Mouse (Mus musculus): ENCODE results near the gene Smtnl1. TPM values are rescaled to one million over a fixed set of nuclear protein-coding genes. Genes with fewer than 3 reads are reported as not detected.

Smtnl1 gene
- polyA plus RNA-seq (2012; rRNA removed): 0.09 and 0.38 TPM in 2 replicates
- polyA plus RNA-seq (2014; fragmentation: Nextera tagmentation; extraction: Ambion mirVana): 0.23 and 0.25 TPM in 2 replicates

- Histone ChIP-seq H3K36me3 (replicated peaks; ENCODE audit: control insufficient read depth, insufficient read depth, low read depth) (no peaks in the 10 kb centered on the region), H3K4me3 (ENCODE audit: insufficient read depth in 1 of 2, low read depth in 2 of 2, low read length in 2 of 2) (no peak within 1 kb of the TSS), H3K9ac (replicated peaks) (no peak within 1 kb of the TSS), H3K4me1 (replicated peaks; ENCODE audit: control insufficient read depth in 2 of 2, insufficient read depth in 2 of 2, low read length in 1 of 2) (peaks cover 4 to 18% of the 10 kb centered on the region in 2 experiments), H3K27ac (no peak within 1 kb of the TSS), H3K4me2 (ENCODE audit: low read depth) (no peak within 1 kb of the TSS), H3K9me3 (ENCODE audit: control insufficient read depth, low read length) (no peaks in the 10 kb centered on the region), H3K27me3 (ENCODE audit: control insufficient read depth, insufficient read depth, low read length) (peaks cover 55% of the 10 kb centered on the region)
- 35% methylated on average over 13 of the region's 13 CpGs for WGBS (ENCODE audit: insufficient replicate concordance)
- no peak for DNase-seq (ENCODE audit: low read depth in 3 of 3, low spot score in 3 of 3)
- TF ChIP-seq EP300 (IDR thresholded peaks at IDR 0.05; ENCODE audit: low read depth): no peak
- no peak for TF ChIP-seq CTCF (IDR thresholded peaks at IDR 0.05; ENCODE audit: low read depth)
- ATAC-seq (ENCODE audit: insufficient read depth): no peak
Observed at GRCm38 (mm10) chr2:84822552-84822951, at the start of gene Smtnl1. Gene Smtnl1, minus strand, starts transcription at chr2:84822652.

DNA sequence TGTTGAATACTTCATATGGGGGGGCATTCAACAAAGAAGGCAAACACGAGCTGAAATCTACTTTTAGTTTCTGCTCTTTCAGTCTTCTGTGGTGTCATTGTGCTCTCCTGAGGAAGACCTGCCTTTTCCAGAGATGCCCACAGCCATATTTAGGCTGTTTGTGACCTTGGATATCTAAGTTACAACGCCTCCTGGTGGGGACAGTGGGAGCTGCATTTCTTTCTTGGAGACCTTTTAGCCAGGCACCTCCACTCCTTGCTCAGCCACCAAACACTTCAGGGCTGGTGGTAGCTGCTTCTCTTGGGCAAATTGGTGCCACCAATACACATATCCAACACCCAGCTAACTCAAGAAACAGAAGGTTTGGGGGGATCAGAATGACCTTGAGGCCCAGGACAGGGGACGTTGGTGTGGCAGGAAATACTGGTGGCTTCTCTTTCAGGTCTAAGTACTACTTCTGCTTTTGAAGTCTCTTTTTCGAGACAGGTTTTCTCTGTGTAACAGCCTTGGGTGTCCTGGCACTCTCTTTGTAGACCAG is 48.2 kb upstream of the Smtnl1 start:
- H3K36me3 ChIP-seq (replicated peaks; ENCODE audit: control insufficient read depth, insufficient read depth, low read depth): no peaks in the 10 kb centered on the region
- WGBS (ENCODE audit: insufficient replicate concordance): 24% methylated on average over 4 of the region's 4 CpGs
- H3K9me3 ChIP-seq (ENCODE audit: control insufficient read depth, low read length): no peaks in the 10 kb centered on the region
- TF ChIP-seq CTCF (IDR thresholded peaks at IDR 0.05; ENCODE audit: low read depth) (peak; percentile 78), EP300 (IDR thresholded peaks at IDR 0.05; ENCODE audit: low read depth) (no peak)
- no peak overlapping the region for H3K4me3 ChIP-seq (ENCODE audit: insufficient read depth in 1 of 2, low read depth in 2 of 2, low read length in 2 of 2)
- no peak overlapping the region for H3K9ac ChIP-seq (replicated peaks)
- H3K4me2 ChIP-seq (ENCODE audit: low read depth): no peak overlapping the region
- no peak for ATAC-seq (ENCODE audit: insufficient read depth)
- peak; percentile 30 to 52 (median 47) for DNase-seq (ENCODE audit: low read depth in 3 of 3, low spot score in 3 of 3)
- no peak overlapping the region for H3K27ac ChIP-seq
- peaks cover 84% of the 10 kb centered on the region for H3K27me3 ChIP-seq (ENCODE audit: control insufficient read depth, insufficient read depth, low read length)
- H3K4me1 ChIP-seq (replicated peaks; ENCODE audit: control insufficient read depth in 2 of 2, insufficient read depth in 2 of 2, low read length in 1 of 2): peaks cover 0 to 4% of the 10 kb centered on the region in 2 experiments; a peak in 2 of 4 replicates

GRCm38 (mm10) chr2:84868977-84869376 is 46.5 kb upstream of the Smtnl1 start:
- WGBS (ENCODE audit: insufficient replicate concordance): 15% methylated on average over 2 of the region's 2 CpGs
- H3K4me3 ChIP-seq (ENCODE audit: insufficient read depth in 1 of 2, low read depth in 2 of 2, low read length in 2 of 2): no peak overlapping the region
- H3K27me3 ChIP-seq (ENCODE audit: control insufficient read depth, insufficient read depth, low read length): peaks cover 68% of the 10 kb centered on the region
- H3K4me1 ChIP-seq (replicated peaks; ENCODE audit: control insufficient read depth in 2 of 2, insufficient read depth in 2 of 2, low read length in 1 of 2): peaks cover 0 to 4% of the 10 kb centered on the region in 2 experiments; a peak in 2 of 4 replicates
- H3K27ac ChIP-seq: no peak overlapping the region
- no peaks in the 10 kb centered on the region for H3K9me3 ChIP-seq (ENCODE audit: control insufficient read depth, low read length)
- DNase-seq (ENCODE audit: low read depth in 3 of 3, low spot score in 3 of 3) (no peak), ATAC-seq (ENCODE audit: insufficient read depth) (no peak)
- H3K4me2 ChIP-seq (ENCODE audit: low read depth): no peak overlapping the region
- peaks cover 1% of the 10 kb centered on the region for H3K36me3 ChIP-seq (replicated peaks; ENCODE audit: control insufficient read depth, insufficient read depth, low read depth)
- no peak for TF ChIP-seq EP300 (IDR thresholded peaks at IDR 0.05; ENCODE audit: low read depth)
- no peak for TF ChIP-seq CTCF (IDR thresholded peaks at IDR 0.05; ENCODE audit: low read depth)
- H3K9ac ChIP-seq (replicated peaks): no peak overlapping the region

DNA sequence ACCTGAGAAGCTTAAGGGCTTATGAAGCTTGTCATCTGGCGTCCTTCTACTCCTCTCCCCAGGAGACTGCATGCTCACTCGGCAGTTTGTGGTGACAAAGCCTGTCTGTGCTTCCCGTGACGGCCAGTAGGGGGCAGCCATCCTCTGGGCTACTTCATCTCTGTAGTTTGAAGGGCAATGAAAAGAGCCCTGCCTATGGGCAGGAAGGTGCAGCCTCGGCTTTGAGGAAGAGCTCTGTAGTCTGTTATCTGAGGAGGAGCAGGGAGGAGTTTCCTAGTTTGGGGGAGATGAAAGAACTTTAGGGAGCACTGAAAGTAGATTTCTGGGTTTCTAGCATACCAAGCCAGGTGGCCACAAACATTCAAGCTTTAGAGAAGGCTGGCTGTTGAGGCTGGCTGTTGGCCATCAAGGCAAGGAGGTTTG is 46.1 kb upstream of the Smtnl1 start:
- DNase-seq (ENCODE audit: low read depth in 3 of 3, low spot score in 3 of 3) (peak; percentile 60 to 66 (median 63)), ATAC-seq (ENCODE audit: insufficient read depth) (peak; percentile 44; the same call in 1 of the 2 replicates)
- no peak overlapping the region for H3K4me3 ChIP-seq (ENCODE audit: insufficient read depth in 1 of 2, low read depth in 2 of 2, low read length in 2 of 2)
- H3K9me3 ChIP-seq (ENCODE audit: control insufficient read depth, low read length): no peaks in the 10 kb centered on the region
- no peak overlapping the region for H3K4me2 ChIP-seq (ENCODE audit: low read depth)
- H3K27me3 ChIP-seq (ENCODE audit: control insufficient read depth, insufficient read depth, low read length): peaks cover 63% of the 10 kb centered on the region
- 4% methylated on average over 5 of the region's 5 CpGs for WGBS (ENCODE audit: insufficient replicate concordance)
- peaks cover 6% of the 10 kb centered on the region for H3K36me3 ChIP-seq (replicated peaks; ENCODE audit: control insufficient read depth, insufficient read depth, low read depth)
- no peak overlapping the region for H3K9ac ChIP-seq (replicated peaks)
- H3K27ac ChIP-seq: no peak overlapping the region
- peaks cover 0 to 4% of the 10 kb centered on the region in 2 experiments; a peak in 2 of 4 replicates for H3K4me1 ChIP-seq (replicated peaks; ENCODE audit: control insufficient read depth in 2 of 2, insufficient read depth in 2 of 2, low read length in 1 of 2)
- TF ChIP-seq CTCF (IDR thresholded peaks at IDR 0.05; ENCODE audit: low read depth) (peak; percentile 99), EP300 (IDR thresholded peaks at IDR 0.05; ENCODE audit: low read depth) (no peak)

Measured in liver, embryonic 14.5 days (tissue).